Mouse (Mus musculus): ENCODE measurements around the gene Rtel1. TPM values are rescaled to one million over a fixed set of nuclear protein-coding genes. Genes with fewer than 3 reads are reported as not detected.

Gene Rtel1
- polyA plus RNA-seq, 1 experiment from 2014 or later, result 37.3 TPM

- Histone ChIP-seq H3K27ac (replicated peaks) (no peak overlapping the region), H3K27me3 (replicated peaks) (no peaks in the 10 kb centered on the region), H3K4me3 (replicated peaks) (no peak overlapping the region), H3K36me3 (peaks cover 3% of the 10 kb centered on the region; the same call in 1 of the 2 replicates), H3K9me3 (replicated peaks) (no peaks in the 10 kb centered on the region), H3K4me2 (no peak overlapping the region), H3K4me1 (peaks cover 24% of the 10 kb centered on the region), H3K9ac (replicated peaks) (no peak overlapping the region)
- 82% methylated on average over 1 of the region's 1 CpGs for WGBS
- ATAC-seq (ENCODE audit: low FRiP score), result no peak
These were observed 28.6 kb upstream of the Rtel1 start for GRCm38 (mm10) chr2:181290937-181291336.

GRCm38 (mm10) chr2:181302041-181302440 is 17.5 kb upstream of the Rtel1 start:
- 41% methylated on average over 3 of the region's 3 CpGs for WGBS
- Histone ChIP-seq H3K4me1 (peaks cover 5% of the 10 kb centered on the region), H3K36me3 (peaks cover 43% of the 10 kb centered on the region), H3K4me2 (no peak overlapping the region), H3K4me3 (replicated peaks) (no peak overlapping the region), H3K27me3 (replicated peaks) (no peaks in the 10 kb centered on the region), H3K9me3 (replicated peaks) (no peaks in the 10 kb centered on the region), H3K27ac (replicated peaks) (no peak overlapping the region), H3K9ac (replicated peaks) (no peak overlapping the region)
- no peak for ATAC-seq (ENCODE audit: low FRiP score)

- no peak for ATAC-seq (ENCODE audit: low FRiP score)
- Histone ChIP-seq H3K36me3 (peaks cover 65% of the 10 kb centered on the region), H3K27me3 (replicated peaks) (no peaks in the 10 kb centered on the region), H3K9me3 (replicated peaks) (no peaks in the 10 kb centered on the region), H3K4me3 (replicated peaks) (no peak overlapping the region), H3K4me2 (no peak overlapping the region), H3K4me1 (peaks cover 18% of the 10 kb centered on the region), H3K27ac (replicated peaks) (no peak overlapping the region), H3K9ac (replicated peaks) (no peak overlapping the region)
- 79% methylated on average over 1 of the region's 1 CpGs for WGBS
These were observed 14.6 kb upstream of the Rtel1 start for GRCm38 (mm10) chr2:181304944-181305343.

GRCm38 (mm10) chr2:181307144-181307804 is 12.3 kb upstream of the Rtel1 start:
- H3K27ac ChIP-seq (replicated peaks), result no peak overlapping the region
- no peak overlapping the region for H3K4me2 ChIP-seq
- peaks cover 35% of the 10 kb centered on the region for H3K4me1 ChIP-seq
- peak; percentile 42 for ATAC-seq (ENCODE audit: low FRiP score)
- whole genome bisulfite sequencing, result 12% methylated on average over 30 of the region's 30 CpGs
- peaks cover 54% of the 10 kb centered on the region for H3K36me3 ChIP-seq
- no peak overlapping the region for H3K4me3 ChIP-seq (replicated peaks)
- no peaks in the 10 kb centered on the region for H3K9me3 ChIP-seq (replicated peaks)
- H3K9ac ChIP-seq (replicated peaks), result no peak overlapping the region
- no peaks in the 10 kb centered on the region for H3K27me3 ChIP-seq (replicated peaks)

- Histone ChIP-seq H3K4me1 (peaks cover 43% of the 10 kb centered on the region), H3K9me3 (replicated peaks) (no peaks in the 10 kb centered on the region), H3K9ac (replicated peaks) (peak overlapping the region; percentile 95), H3K27me3 (replicated peaks) (peaks cover 10% of the 10 kb centered on the region; the same call in 1 of the 2 replicates), H3K27ac (replicated peaks) (peak overlapping the region; percentile 96), H3K36me3 (peaks cover 21% of the 10 kb centered on the region), H3K4me2 (peak overlapping the region; percentile 73), H3K4me3 (replicated peaks) (peak overlapping the region; percentile 79)
- 62% methylated on average over 3 of the region's 3 CpGs for WGBS
- no peak for ATAC-seq (ENCODE audit: low FRiP score)
These were observed 7.1 kb upstream of the Rtel1 start for GRCm38 (mm10) chr2:181312435-181312834.

GRCm38 (mm10) chr2:181313006-181313343 is 6.6 kb upstream of the Rtel1 start:
- no peak for ATAC-seq (ENCODE audit: low FRiP score)
- Histone ChIP-seq H3K27ac (replicated peaks) (peak overlapping the region; percentile 96), H3K9ac (replicated peaks) (peak overlapping the region; percentile 95), H3K9me3 (replicated peaks) (no peaks in the 10 kb centered on the region), H3K4me3 (replicated peaks) (peak overlapping the region; percentile 79), H3K36me3 (peaks cover 15% of the 10 kb centered on the region), H3K27me3 (replicated peaks) (peaks cover 10% of the 10 kb centered on the region; the same call in 1 of the 2 replicates), H3K4me2 (peak overlapping the region; percentile 73), H3K4me1 (peaks cover 41% of the 10 kb centered on the region)
- 13% methylated on average over 5 of the region's 5 CpGs for WGBS

GRCm38 (mm10) chr2:181313344-181314079 is 6.0 kb upstream of the Rtel1 start:
- H3K27ac ChIP-seq (replicated peaks), result peak overlapping the region; percentile 96
- peak overlapping the region; percentile 95 for H3K9ac ChIP-seq (replicated peaks)
- H3K4me2 ChIP-seq, result peak overlapping the region; percentile 73
- peak; percentile 71 for ATAC-seq (ENCODE audit: low FRiP score)
- peak overlapping the region; percentile 79 for H3K4me3 ChIP-seq (replicated peaks)
- H3K9me3 ChIP-seq (replicated peaks), result no peaks in the 10 kb centered on the region
- peaks cover 39% of the 10 kb centered on the region for H3K4me1 ChIP-seq
- under 1% methylated on average over 35 of the region's 35 CpGs for WGBS
- H3K27me3 ChIP-seq (replicated peaks), result peaks cover 10% of the 10 kb centered on the region; the same call in 1 of the 2 replicates
- H3K36me3 ChIP-seq, result peaks cover 10% of the 10 kb centered on the region

GRCm38 (mm10) chr2:181314080-181314810 is 5.3 kb upstream of the Rtel1 start, which contains the start of gene Stmn3:
Gene Stmn3, minus strand, starts transcription at chr2:181314500.
- H3K9ac ChIP-seq (replicated peaks), result peak within 1 kb of the TSS; percentile 95
- peaks cover 3% of the 10 kb centered on the region; the same call in 1 of the 2 replicates for H3K36me3 ChIP-seq
- peak within 1 kb of the TSS; percentile 73 for H3K4me2 ChIP-seq
- H3K9me3 ChIP-seq (replicated peaks), result no peaks in the 10 kb centered on the region
- peak within 1 kb of the TSS; percentile 79 for H3K4me3 ChIP-seq (replicated peaks)
- ATAC-seq (ENCODE audit: low FRiP score), result peak; percentile 93
- WGBS, result 4% methylated on average over 19 of the region's 23 CpGs
- H3K27ac ChIP-seq (replicated peaks), result peak within 1 kb of the TSS; percentile 96
- H3K27me3 ChIP-seq (replicated peaks), result peaks cover 10% of the 10 kb centered on the region; the same call in 1 of the 2 replicates
- H3K4me1 ChIP-seq, result peaks cover 38% of the 10 kb centered on the region

- WGBS, result 16% methylated on average over 7 of the region's 7 CpGs
- Histone ChIP-seq H3K27me3 (replicated peaks) (peaks cover 10% of the 10 kb centered on the region; the same call in 1 of the 2 replicates), H3K4me1 (peaks cover 19% of the 10 kb centered on the region), H3K9me3 (replicated peaks) (no peaks in the 10 kb centered on the region), H3K36me3 (peaks cover 27% of the 10 kb centered on the region), H3K27ac (replicated peaks) (peak overlapping the region; percentile 74; the same call in 1 of the 2 replicates), H3K4me3 (replicated peaks) (peak overlapping the region; percentile 56), H3K9ac (replicated peaks) (peak overlapping the region; percentile 53), H3K4me2 (peak overlapping the region; percentile 70)
- ATAC-seq (ENCODE audit: low FRiP score), result no peak
These were observed 562 bp downstream of the Rtel1 start for GRCm38 (mm10) chr2:181320103-181320499.

- H3K4me3 ChIP-seq (replicated peaks), result no peak overlapping the region
- H3K27me3 ChIP-seq (replicated peaks), result 0 out of 2 replicates have a peak, but pooled peaks cover 2% of the 10 kb centered on the region
- no peak for ATAC-seq (ENCODE audit: low FRiP score)
- H3K9ac ChIP-seq (replicated peaks), result no peak overlapping the region
- H3K9me3 ChIP-seq (replicated peaks), result no peaks in the 10 kb centered on the region
- no peak overlapping the region for H3K27ac ChIP-seq (replicated peaks)
- 68% methylated on average over 5 of the region's 5 CpGs for WGBS
- H3K4me2 ChIP-seq, result no peak overlapping the region
- peaks cover 19% of the 10 kb centered on the region for H3K4me1 ChIP-seq
- peaks cover 46% of the 10 kb centered on the region for H3K36me3 ChIP-seq
These were observed 2.6 kb downstream of the Rtel1 start for GRCm38 (mm10) chr2:181322136-181322535.

- Histone ChIP-seq H3K4me3 (replicated peaks) (no peak overlapping the region), H3K36me3 (peaks cover 82% of the 10 kb centered on the region), H3K27me3 (replicated peaks) (no peaks in the 10 kb centered on the region), H3K4me1 (no peaks in the 10 kb centered on the region), H3K9me3 (replicated peaks) (no peaks in the 10 kb centered on the region), H3K4me2 (no peak overlapping the region), H3K27ac (replicated peaks) (no peak overlapping the region), H3K9ac (replicated peaks) (no peak overlapping the region)
- no peak for ATAC-seq (ENCODE audit: low FRiP score)
- WGBS, result 98% methylated on average over 2 of the region's 2 CpGs
These were observed 6.6 kb downstream of the Rtel1 start for GRCm38 (mm10) chr2:181326098-181326497.
